Mouse (Mus musculus): Measurements from ENCODE around the gene Zfyve1.

- TF ChIP-seq CTCF (IDR thresholded peaks at IDR 0.05; ENCODE audit: borderline replicate concordance, extremely low read depth, insufficient read depth, insufficient read length) (no peak), POLR2A (IDR thresholded peaks at IDR 0.05; ENCODE audit: borderline replicate concordance, extremely low read depth, insufficient read depth, insufficient read length, poor library complexity, severe bottlenecking) (no peak)
These were observed 64.1 kb downstream of the Zfyve1 start for GRCm38 (mm10) chr12:83532966-83533365.
